Mouse (Mus musculus) heart, adult 2 months (tissue): ENCODE measurements around the gene Ppm1h.

ENCODE experiments used
- CTCF ChIP-seq: fragments of 200-600 bp; IDR thresholded peaks from 2 replicates; pipeline ENCODE4 v1.8.1; 2022; ENCODE audit warnings: antibody characterized with exemption, mild to moderate bottlenecking, moderate library complexity
- POLR2A ChIP-seq: fragments of 200-500 bp; IDR thresholded peaks from 2 replicates; pipeline ENCODE4 v1.6.1; 2011; ENCODE audit warnings: mild to moderate bottlenecking, low read depth, low read length, control low read depth; ENCODE audit not compliant: insufficient read depth

- TF ChIP-seq POLR2A (peak; percentile 54), CTCF (peak; percentile 67)
Observed at GRCm38 (mm10) chr10:122678541-122679436, at the start of gene Ppm1h.
